Mouse (Mus musculus) cerebellum, adult (tissue): ENCODE data around the gene 1700122O11Rik.

ENCODE experiments used
- ATAC-seq: cut with Nextera tagmentation; 2 replicates; pipeline ENCODE4 v1.9.2; 2017; ENCODE audit warnings: mild to moderate bottlenecking, moderate library complexity, mixed read lengths; ENCODE audit not compliant: insufficient number of reproducible peaks, low FRiP score, low TSS enrichment

Gene 1700122O11Rik

DNA sequence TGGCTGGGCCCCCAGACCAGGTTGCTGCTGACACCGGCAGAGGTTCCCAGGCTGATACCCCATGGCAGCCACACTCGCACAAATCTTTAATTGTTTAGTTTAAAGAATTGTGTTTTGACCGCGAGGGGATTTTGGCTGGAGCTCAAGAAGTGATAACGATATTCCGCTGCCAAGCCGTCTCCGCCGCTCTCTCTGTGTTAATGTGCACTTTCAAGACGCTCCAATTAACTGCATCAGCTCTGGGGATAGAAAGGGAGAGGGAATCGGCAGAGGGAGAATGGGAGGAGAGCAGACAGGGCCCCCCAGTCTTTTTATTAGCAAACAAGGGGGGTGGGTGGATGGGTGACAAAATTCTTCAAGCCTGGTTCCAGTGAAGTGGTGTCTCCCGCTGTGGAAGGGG lies 8.9 kb downstream of the 1700122O11Rik start:
- ATAC-seq: no peak

DNA sequence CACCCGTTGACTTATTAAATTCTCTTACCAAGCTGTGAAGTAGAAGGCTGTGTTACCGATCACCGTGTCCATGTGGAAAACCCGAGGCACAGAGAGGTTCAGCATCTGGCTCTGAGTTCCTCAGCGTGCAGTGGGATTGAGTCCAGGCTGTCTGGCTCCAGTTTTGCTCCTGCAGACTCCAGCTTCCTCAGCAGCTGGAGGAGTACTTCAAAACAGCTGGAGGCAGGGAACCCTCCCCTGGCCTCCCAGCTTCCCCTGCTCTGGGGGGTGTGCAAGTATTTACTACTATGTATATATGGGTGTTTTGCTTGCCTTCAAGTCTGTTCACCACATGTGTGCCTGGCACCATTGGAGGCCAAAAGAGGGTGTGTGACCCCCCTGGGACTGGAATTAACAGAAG lies 9.8 kb downstream of the 1700122O11Rik start:
- no peak for ATAC-seq

DNA sequence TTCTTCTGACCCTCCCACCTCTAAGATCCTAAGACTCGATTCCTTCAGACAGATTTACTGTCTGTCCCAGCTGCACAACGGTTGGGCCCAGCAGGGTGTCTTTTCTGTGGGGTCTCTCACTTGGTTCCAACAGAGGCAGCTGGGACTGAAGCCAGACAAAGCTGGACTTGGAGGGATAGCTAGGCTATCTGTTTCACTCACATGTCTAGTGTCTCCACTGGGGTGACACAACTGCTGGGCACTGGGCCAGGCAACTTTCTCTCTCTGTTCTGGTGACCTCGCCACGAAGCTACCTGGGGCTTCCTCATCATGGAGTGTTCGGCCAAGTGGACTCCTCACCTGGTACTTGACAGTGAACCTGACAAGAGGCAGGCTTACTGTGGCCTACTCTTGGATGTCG lies 10.4 kb downstream of the 1700122O11Rik start:
- no peak for ATAC-seq

DNA sequence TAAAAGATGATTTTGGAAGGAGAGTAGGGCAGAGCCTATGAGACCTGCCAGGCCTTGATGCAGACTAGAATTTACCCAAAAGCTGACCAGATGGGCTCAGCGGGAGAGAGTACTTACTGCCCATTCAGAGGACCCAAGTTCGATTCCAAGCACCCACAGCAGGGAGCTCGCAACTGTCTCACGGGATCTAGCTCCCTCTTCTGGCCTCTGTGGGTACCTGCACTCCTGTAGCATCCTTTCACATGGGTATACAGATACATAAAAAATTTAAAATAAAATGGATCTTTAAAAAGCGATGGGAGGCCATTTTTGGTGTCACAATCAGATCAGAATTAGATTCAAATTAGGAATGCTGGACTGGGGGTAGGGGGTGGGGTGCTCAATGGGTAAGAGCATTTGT lies 11.1 kb downstream of the 1700122O11Rik start:
- ATAC-seq: no peak

DNA sequence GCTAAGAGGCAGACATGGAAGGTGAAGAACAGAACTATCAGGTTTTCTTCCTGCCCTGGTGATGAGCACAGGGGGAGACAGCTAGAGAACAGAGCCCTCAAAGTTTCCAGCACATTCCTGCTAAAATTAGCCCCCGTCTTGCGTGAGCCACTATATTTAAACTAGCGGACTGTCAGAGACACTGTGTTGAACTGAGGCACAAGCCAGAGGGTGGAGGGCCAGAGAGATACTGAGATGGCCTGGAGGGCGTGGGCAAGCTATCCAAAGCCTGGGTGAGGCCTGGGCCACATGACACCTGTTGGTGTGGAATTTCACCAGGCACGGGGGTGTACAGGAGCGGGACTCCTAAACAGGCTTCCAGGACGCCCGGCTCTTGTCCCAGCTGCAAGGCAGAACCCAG lies 14.0 kb downstream of the 1700122O11Rik start:
- ATAC-seq: no peak

DNA sequence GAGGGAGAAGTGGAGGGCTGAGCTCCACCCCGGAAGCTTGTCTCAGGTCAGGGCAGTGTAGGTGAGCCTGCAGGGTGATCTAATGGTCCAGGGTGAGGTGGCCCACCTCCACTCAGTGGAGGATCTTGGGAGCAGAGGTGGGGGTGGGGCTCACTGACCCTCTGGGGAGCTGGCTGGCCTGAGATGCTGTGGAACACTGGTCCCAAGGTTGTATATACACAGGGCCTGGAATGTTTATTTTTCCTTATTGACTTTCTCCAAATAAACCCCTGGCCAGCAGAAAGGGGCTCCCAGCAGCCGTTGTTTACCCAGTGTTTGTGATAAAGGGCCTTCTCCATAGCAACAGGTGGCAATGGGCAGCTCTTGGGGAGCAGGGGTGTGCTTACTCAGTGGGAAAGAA lies 18.5 kb downstream of the 1700122O11Rik start:
- ATAC-seq: no peak

DNA sequence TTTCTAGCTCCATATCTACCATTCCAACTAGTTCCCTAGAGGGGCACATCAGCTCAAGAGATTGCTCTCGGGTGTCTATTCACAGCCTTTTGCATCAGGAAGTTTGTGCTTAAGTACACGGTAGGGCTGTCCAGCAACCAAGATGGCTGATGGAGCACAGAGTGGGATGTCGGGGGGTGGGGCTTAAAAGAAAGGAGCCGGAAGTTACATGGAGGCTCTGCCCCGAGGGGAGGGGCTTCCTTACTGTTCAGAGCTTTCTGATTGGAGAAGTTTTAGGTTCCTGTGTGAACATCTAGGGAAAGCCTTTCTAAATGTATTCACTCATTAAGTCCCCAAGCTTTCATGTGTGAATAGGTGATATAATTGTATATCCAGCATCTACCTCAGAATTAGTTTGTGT lies 21.5 kb downstream of the 1700122O11Rik start:
- no peak for ATAC-seq

DNA sequence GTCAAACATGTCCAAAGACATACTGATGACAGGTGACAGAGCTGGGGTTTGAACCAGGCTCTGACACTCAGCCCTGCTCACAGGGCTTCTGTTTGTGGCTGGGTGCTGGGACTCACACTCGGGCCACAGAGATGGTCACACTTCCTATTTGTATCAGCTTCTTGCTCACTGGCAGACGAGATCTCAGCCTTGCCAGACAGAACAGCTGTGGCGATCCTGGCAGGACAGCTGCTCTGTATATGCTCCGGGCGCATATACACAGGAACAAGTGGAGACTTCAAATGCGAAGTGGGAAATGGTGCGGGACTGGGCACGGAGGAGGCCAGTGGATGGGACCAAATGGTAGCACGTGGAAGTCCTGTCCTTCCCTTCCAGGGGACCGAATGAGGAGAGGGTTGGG lies 25.5 kb downstream of the 1700122O11Rik start:
- ATAC-seq: no peak

DNA sequence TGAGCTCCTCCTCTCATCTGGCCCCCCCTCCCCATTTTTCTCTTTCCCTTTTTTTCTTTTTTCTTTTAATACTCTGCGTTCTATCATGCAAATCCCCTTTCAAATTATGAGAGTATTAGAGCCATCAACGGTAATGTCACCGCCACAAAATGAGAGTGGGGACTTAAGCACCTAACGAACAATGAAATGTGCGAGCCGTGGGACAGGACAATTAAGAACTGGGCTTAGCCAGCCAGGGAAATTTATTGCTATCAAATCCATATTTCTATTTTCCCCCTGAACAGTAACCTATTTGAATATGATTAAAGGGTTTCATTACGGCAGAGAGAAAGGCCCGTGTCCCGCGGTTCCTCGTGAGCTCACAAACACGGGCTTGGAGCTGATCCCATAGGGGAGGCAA lies 27.0 kb downstream of the 1700122O11Rik start:
- no peak for ATAC-seq

DNA sequence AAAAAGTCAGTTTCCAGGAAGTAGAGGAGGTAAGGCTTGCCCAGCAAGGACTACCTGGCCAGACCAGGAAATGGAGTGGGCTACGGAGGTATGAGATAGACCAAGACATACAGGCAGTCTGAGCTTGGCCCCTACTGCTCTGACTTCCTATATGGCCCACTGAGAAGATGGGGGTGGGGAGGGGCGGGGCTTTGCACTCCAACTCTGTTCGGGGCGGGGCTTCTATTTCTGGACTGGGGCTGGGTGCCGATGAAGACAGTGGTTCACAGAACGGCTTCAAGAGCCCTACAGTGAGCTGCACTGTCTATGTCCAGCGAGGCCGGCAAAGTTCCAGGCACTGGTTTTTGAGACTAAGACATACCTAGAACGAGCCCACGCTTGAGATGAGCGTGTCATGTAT lies 27.8 kb downstream of the 1700122O11Rik start:
- ATAC-seq: no peak

DNA sequence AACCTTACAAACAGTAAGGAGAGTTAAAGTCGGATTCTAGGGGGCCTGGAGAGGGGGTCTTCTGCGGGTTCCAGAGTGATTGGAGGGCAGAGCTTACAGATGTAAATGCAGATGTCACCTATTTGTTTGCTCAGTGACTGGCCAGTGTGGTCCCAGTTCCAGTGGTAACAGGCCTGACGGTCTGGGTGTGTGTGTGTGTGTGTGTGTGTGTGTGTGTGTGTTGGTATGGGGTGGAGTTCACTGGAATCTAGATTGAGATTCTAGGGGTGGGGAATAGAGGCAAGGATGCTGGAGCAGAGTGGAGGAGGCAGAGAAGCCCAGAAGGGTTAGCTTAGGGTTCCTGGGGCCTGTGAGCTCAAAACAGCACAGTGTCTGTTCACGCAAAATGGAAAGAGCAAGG lies 32.3 kb downstream of the 1700122O11Rik start:
- ATAC-seq: no peak

DNA sequence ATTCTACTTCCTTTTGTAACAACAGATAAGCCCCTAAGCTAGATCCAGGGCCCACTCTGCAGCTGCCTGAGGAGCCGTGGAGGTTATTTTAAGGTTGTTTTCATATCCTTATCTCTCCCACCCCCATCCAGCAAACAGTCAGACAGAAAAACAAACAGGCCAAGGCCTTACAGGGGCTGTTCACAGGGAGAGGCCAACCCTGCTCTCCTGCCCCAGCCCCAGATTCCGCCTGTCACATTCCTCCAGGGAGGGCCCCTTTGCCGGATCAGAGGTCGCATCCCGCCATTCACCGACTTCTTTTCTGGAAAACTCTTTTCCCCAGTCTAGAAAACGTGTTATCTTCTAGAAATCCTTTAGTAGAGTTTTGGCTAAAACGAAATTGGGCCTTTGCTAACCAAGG lies 33.0 kb downstream of the 1700122O11Rik start:
- ATAC-seq: no peak

DNA sequence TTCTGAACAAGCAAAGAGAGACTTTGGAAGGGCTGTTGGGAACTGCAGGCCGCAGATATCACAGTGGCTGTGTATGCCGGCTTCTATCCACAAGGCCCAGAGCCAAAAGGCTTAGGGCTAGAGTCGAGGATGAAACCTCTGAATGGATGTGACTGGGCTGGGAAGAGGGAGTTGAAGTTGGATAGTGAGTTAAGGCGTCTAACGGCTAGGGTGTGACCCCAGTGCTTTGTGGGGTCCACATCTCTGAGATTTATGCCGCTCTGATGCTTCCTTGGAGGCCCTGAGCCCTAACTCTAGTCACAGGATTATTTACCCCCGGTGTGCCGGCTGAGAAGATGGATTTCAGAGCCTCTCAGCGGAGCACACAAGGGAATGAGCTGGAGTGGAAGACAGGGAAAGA lies 33.5 kb downstream of the 1700122O11Rik start:
- ATAC-seq: no peak

DNA sequence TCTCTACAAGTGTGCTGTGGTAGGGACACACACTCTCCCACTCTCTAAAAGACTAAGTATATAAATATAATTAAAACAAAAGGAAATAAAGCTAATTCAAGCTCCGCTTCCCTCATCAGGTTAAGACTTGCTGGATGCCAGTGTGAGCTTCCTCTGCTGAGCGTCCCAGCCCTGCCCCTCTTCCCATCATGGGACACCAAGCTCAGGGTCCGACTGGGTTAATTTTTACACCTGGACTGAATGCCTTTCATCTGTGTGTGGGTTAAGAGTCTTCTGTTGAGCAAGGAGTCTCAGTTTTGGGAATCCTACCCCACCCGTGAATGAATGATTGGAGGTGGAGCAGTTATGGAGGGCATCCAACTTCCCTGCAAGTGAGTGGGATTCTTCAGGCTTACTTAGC lies 35.6 kb downstream of the 1700122O11Rik start:
- no peak for ATAC-seq

DNA sequence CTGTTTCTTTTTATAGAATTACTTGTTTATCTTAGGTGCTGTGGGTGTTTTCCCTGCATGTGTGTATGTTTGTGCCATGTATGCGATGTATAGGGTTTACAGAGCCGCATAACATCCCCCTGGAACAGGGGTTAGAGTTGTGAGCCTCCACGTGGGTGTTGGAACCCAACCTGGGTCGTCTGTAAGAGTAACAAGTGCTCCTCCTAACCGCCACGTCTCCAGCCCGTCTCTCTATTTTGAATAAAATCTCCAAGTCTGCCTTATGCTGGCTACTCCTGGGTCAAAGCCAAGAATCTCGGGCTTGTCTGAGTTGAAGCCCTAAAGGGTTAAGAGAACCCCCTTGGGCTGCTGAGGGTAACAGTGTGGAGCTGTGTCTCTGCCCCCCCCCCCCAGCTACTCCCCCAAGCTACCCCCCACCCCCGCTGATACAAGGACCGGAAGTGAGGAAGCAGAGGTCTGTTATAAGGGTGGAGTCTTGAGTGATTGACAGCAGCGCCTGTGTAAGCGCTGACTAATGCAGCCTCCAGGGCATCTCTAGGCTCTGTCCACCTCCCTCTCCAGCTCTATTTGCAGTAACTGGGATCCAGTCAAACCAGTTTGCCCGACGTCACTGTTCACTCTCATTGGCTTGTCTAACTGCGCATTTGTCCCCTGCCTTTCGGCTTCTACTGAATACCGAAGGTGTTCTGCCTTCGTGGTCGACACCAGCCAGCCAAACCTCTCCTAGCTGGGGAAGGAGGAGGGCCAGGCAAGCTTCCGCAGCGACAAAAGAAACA lies 36.3 kb downstream of the 1700122O11Rik start:
- ATAC-seq: peak; percentile 86

DNA sequence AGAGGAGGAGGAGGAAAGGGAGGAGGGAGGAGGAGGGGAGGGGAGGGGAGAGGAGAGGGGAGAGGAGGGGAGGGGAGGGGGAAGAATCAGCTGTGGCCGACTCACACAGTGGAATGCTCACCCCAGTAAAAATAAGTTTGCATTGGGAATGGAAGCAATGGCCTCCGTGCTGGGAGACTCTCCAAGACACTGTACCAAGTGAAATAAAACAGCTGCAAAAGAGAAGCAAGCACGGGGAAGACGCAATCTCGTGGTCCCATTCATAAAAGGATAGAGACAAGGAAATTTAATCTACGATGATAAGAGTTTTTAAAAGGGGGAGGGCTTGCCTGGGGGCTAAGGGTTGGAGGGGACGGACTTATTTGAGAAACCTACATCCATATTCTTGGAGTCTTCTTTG lies 36.9 kb downstream of the 1700122O11Rik start:
- no peak for ATAC-seq

DNA sequence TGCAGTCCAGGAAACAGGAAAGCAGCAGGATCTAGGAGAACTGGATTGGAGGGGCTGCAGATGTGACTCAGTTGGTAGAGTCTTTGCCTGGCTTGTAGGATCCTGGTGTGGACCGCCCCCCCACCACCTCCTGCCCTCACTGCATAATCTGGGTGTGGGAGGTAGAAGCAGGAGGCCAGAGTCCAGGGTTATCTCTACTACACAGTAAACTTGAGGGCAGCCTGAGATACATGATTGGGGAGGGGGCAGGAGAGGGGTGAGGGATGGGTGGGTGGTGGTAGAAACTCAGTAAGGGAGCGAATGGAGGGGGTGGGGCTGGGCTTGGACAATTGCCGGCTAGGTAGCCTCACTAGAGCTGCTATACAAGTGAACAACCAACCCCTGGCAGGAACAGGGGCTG lies 38.3 kb downstream of the 1700122O11Rik start:
- ATAC-seq: no peak

DNA sequence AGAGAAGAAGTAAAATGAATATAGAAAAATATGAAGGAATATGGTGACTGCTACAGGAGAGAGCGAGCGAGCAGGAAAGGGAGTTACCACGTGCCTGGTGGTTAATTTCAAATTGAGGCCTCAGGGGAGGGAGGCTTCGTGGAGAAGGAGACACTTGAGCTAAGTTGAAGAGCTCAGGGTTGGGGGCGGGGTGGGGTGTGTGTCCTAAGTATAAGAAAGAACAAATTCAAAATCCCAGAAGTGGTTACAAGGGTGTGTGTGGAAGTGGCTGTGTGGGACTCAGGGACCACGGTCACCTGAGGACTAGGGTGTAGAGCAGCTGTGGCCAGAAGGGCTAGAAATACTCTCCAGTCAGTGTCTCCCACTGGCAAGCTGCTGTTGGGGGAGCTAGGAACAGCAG lies 38.7 kb downstream of the 1700122O11Rik start:
- no peak for ATAC-seq

DNA sequence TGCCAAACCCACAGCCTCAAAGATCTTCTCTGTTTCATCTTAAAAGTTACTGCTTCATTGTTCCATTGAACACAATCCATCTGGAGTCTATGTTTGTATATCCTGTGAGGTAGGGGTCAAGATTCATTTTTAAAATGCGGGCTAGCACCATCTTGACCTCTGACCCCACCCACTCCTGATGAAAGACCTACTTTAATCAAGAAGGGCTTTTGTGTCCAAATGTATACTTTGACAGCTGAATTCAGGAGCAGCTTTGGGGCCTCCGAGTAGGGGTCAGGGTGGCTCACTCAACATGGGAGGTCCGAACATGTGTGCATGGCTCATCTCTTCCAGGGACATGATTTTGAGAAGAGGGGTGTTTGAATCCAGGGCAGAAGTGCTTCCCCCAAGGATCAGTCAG lies 40.3 kb downstream of the 1700122O11Rik start:
- no peak for ATAC-seq

DNA sequence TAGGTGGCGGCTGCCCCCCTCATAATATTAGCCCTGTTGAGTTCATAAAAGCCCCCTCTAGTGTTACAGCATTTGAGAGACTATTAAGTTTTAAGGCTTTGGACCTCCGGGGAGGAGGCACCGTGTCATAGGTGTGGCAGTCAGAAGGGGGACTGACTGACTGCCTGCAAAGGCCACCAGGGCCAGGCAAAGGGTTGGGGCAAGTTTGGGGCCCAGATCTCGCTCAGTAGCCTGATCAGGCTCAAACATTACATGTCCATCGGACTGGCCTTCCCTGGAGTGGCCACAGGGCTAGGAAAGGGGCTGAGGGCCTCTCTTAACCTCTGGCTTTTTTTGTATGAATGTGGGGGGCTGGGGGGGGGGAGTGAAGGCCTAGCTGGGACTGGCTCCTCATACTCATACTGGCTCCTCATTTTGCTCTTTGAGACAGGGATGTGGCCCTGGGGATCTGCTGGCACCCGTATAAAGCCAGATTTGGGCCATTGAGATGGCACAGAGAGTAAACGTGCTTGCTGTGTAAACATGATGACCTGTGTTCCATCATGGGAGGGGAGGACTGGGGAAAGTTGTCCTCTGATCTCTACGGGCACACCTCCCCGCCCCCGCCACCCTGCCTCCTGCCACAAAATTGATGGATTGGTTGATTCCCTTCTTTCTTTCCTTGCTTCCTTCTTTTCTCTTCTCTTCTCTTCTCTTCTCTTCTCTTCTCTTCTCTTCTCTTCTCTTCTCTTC lies 47.5 kb downstream of the 1700122O11Rik start:
- ATAC-seq: no peak

DNA sequence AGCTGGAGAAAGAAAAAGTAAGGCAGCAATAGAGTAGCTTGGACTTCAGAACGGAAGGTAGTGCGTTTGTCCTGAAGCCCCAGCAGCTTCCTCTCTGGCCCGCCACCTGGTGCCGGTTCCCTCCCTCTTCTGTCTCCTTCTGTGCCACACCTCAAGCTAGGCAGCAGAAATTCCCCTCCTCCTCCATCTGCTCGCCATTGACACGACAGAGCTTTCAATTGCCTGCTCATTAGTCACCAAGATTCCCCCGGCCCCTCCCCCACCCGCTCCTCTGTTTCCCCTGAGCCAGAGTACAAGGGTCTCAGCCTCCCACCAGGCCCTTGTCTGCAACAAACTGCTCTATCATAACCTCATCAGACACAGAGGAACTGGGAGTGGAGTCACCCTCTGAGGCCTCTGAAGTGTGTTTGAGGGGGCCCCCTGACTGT lies 48.1 kb downstream of the 1700122O11Rik start:
- no peak for ATAC-seq

DNA sequence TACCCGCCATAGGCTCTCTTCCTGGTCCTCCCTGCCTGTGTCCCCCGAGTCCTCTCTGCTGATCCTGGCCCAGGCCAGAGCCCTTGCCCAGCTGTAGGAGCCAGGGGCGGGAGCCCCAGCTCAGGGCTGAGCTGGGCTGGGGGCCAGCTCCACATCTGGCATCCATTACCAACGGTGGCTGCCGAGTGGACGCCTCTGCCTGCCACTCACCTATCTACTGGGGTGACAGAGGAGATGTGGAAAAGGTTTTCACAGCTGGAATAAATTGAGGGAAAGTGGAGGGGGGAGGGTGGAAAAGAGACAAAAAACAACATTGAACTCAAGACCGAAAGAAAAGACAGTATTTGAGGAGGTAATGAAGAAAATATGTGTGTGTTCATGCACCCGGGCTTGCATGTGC lies 49.3 kb downstream of the 1700122O11Rik start:
- no peak for ATAC-seq
